Comparison of ENCODE assay signal across 14 mouse cellular contexts in the genomic region with DNA sequence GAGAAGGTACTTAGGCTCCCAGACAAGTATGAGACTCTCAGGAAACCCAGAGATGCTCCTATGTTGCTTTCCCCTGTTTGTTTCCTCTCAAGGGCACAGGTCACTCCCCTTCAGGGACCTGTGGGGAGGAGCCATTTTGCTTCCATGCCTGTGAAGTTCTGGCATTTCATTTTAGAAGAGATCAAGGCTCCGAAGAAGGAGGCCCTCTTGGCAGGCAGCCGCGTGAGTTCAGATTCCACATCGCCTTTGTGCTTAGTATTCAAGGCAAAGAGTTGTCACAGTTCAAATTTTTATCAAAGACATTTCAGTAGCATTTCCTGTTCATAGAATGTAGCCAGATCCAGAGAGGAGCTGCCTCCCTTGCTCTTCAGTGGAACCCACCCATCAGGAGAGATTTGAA.
DNase-seq lines count a peak whose midpoint lies in the region; ATAC-seq lines count a peak whose summit lies in the region.
"Had no signal": no experiment of that assay in that cellular context is flagged by ENCODE, and none has a peak within 500 bp of the region (broad histone marks: within the 10 kb centered on the region; RNA-seq: fewer than 3 reads in every experiment).

No protein-coding gene starts in this region.

- no peak overlapping the region for H3K9ac ChIP-seq in intestine, embryonic 16.5 days (ENCODE audit: low read depth, low read length)
- H3K9ac ChIP-seq in forebrain, embryonic 15.5 days (replicated peaks): no peak overlapping the region
- H3K9ac ChIP-seq: liver, embryonic 13.5 days had no signal

- no peak overlapping the region for H3K4me3 ChIP-seq in heart, embryonic 10.5 days
- H3K4me3 ChIP-seq in intestine, embryonic 16.5 days (ENCODE audit: low read length): no peak overlapping the region
- no peak overlapping the region for H3K4me3 ChIP-seq in forebrain, embryonic 15.5 days
- H3K4me3 ChIP-seq: embryonic facial prominence, embryonic 10.5 days; hindbrain, embryonic 10.5 days; liver, embryonic 13.5 days had no signal

- H3K27ac ChIP-seq in heart, embryonic 10.5 days: no peak overlapping the region
- no peak overlapping the region for H3K27ac ChIP-seq in intestine, embryonic 16.5 days (ENCODE audit: low read length)
- H3K27ac ChIP-seq in forebrain, embryonic 15.5 days (replicated peaks): no peak overlapping the region
- H3K27ac ChIP-seq: embryonic facial prominence, embryonic 10.5 days; hindbrain, embryonic 10.5 days; liver, embryonic 13.5 days had no signal

- H3K9me3 ChIP-seq in heart, embryonic 10.5 days: no peaks in the 10 kb centered on the region
- H3K9me3 ChIP-seq in intestine, embryonic 16.5 days (ENCODE audit: control insufficient read depth, low read length): 0 out of 2 replicates have a peak, but pooled peaks cover 2% of the 10 kb centered on the region
- no peaks in the 10 kb centered on the region for H3K9me3 ChIP-seq in forebrain, embryonic 15.5 days
- H3K9me3 ChIP-seq: embryonic facial prominence, embryonic 10.5 days; hindbrain, embryonic 10.5 days; liver, embryonic 13.5 days had no signal

- WGBS in heart, embryonic 10.5 days: 74% methylated on average over 4 of the region's 4 CpGs
- WGBS in intestine, embryonic 16.5 days: 84% methylated on average over 4 of the region's 4 CpGs
- WGBS in forebrain, embryonic 15.5 days: 81% methylated on average over 4 of the region's 4 CpGs

- H3K36me3 ChIP-seq in heart, embryonic 10.5 days: no peaks in the 10 kb centered on the region
- H3K36me3 ChIP-seq in intestine, embryonic 16.5 days (ENCODE audit: control insufficient read depth, insufficient read depth, low read length): no peaks in the 10 kb centered on the region
- H3K36me3 ChIP-seq in forebrain, embryonic 15.5 days: no peaks in the 10 kb centered on the region
- H3K36me3 ChIP-seq: embryonic facial prominence, embryonic 10.5 days; hindbrain, embryonic 10.5 days; liver, embryonic 13.5 days had no signal

- peak; percentile 49 to 54 for DNase-seq in heart, adult 18-20 months
- no peak for DNase-seq in heart, embryonic 10.5 days (ENCODE audit: low spot score)
- peak; percentile 13 for DNase-seq in adrenal gland, adult 8-10 months
- peak; percentile 13 for DNase-seq in gastrocnemius, postnatal 25 days
- peak; percentile 51 to 66 for DNase-seq in kidney, postnatal 36 days
- no peak for DNase-seq in right cerebral cortex, adult 18-20 months
- DNase-seq: cerebellum, adult 11 months; liver, embryonic 13.5 days; thymus, postnatal 14 days had no signal

- no peaks in the 10 kb centered on the region for H3K27me3 ChIP-seq in heart, embryonic 10.5 days (ENCODE audit: insufficient read depth, poor library complexity, severe bottlenecking)
- no peaks in the 10 kb centered on the region for H3K27me3 ChIP-seq in intestine, embryonic 16.5 days (replicated peaks; ENCODE audit: control insufficient read depth, insufficient read depth, low read length)
- no peaks in the 10 kb centered on the region for H3K27me3 ChIP-seq in forebrain, embryonic 15.5 days
- H3K27me3 ChIP-seq: liver, embryonic 13.5 days had no signal

- H3K4me2 ChIP-seq in intestine, embryonic 16.5 days (ENCODE audit: low read depth, low read length): no peak overlapping the region
- no peak overlapping the region for H3K4me2 ChIP-seq in forebrain, embryonic 15.5 days (replicated peaks)
- H3K4me2 ChIP-seq: liver, embryonic 13.5 days; midbrain, embryonic 11.5 days had no signal

- no peak for ATAC-seq in intestine, embryonic 16.5 days
- ATAC-seq in forebrain, embryonic 15.5 days (replicated peaks): no peak

- H3K4me1 ChIP-seq in heart, embryonic 10.5 days: no peaks in the 10 kb centered on the region
- no peaks in the 10 kb centered on the region for H3K4me1 ChIP-seq in intestine, embryonic 16.5 days (ENCODE audit: control insufficient read depth, insufficient read depth, low read length)
- H3K4me1 ChIP-seq in forebrain, embryonic 15.5 days: peaks cover 7% of the 10 kb centered on the region; the same call in 1 of the 2 replicates
- H3K4me1 ChIP-seq: liver, embryonic 13.5 days had no signal

Comparison
In these comparisons a context has a peak if more than half of its experiments do, and no peak if none do; other contexts are left out.
1. DNase-seq: peak in heart, adult 18-20 months (2 of 2), adrenal gland, adult 8-10 months (single experiment), gastrocnemius, postnatal 25 days (single experiment) and kidney, postnatal 36 days (2 of 2); none in heart, embryonic 10.5 days (single experiment) and right cerebral cortex, adult 18-20 months (single experiment).